Mouse (Mus musculus) neutrophil, adult 5-6 weeks (primary cell): ENCODE measurements around the gene Rsg1. TPM values are rescaled to one million over a fixed set of nuclear protein-coding genes. Genes with fewer than 3 reads are reported as not detected.

Experiments used
- ATAC-seq: fragments of 151-379, 151-347 bp; 2 replicates; pipeline ENCODE4 v1.8.0; 2017; ENCODE audit warnings: mild to moderate bottlenecking, moderate TSS enrichment; ENCODE audit not compliant: insufficient number of reproducible peaks, poor library complexity, low FRiP score, severe bottlenecking; ENCODE audit errors: extremely low read depth
- total RNA-seq: library from RNA; stranded (forward); fragments of 200-1000 nt; gene quantifications from 2 replicates; pipeline ENCODE4 v1.2.3, GENCODE M21; 2017

Rsg1 gene
- total RNA-seq, 1 experiment from 2014 or later = 0.70 TPM

DNA sequence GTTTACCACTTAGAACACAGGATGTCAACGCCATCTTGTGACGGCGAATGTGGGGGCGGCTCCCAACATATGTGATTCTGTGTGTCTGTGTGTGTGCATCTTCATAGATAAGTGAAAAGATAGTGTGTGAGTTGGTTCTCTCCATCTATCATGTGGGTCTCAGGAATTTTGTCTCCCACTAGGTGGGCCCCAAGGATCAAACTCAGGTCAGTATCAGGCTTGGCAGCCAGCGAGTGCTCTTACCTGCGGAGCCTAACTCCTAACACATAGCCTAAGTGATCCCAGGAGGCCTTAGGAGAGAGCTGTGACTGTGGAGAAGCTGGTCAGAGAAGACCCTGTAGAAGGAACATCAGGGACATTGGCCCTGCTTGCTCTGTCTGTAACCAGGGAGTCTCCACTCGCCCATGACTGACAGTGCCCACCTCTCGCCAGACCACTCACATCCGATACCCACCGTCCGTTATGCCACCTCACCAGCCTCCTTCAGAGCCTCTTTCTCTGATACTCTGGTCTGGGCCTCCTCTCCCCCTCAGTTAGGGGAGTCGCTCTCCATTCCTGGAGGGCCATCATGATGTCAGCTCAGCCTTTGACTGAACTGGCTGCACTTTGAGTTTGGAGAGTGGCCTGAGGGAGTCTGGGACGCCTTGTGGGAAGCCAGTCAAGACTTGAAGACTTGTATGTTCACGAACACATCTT, 3.1 kb upstream of the Rsg1 start:
- ATAC-seq = peak; percentile 45

DNA sequence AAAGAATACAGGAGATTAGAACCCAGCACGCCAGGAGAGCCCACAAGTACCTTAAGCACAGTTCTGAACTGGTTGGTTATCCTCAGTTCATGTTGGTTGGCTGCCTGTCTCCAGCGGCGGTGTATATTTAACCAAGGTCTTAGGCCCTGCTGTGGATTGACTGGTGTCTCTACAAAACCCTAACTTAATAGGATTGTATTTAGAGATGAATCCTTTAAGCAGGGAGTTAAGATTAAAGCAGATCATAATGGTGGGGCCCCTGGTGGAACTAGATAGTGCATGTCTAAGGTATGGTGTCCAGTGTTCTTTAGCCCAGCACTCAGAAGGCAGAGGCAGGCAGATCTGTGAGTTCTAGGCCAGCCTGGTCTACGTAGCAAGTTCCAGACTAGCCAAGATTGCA, 2.1 kb upstream of the Rsg1 start:
- ATAC-seq = no peak

DNA sequence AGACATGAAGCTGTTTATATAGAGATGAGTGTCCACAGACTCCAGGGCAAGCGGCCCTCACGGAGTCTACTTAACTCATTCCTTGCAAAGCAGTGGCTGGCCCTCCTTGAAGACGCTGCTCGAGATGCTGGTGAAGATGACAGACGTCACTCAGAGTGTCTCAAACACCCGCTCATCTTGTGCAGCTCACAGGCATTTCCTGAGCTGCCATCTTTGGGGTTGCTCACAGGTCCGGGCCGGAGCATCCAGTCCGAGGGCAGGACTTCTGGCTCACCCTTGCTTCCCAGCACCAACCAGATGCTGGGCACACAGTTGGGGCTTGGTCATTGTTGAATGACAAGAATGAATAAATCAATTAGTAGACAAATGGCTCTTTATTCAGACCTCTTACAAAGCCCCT, 864 bp upstream of the Rsg1 start:
- no peak for ATAC-seq

DNA sequence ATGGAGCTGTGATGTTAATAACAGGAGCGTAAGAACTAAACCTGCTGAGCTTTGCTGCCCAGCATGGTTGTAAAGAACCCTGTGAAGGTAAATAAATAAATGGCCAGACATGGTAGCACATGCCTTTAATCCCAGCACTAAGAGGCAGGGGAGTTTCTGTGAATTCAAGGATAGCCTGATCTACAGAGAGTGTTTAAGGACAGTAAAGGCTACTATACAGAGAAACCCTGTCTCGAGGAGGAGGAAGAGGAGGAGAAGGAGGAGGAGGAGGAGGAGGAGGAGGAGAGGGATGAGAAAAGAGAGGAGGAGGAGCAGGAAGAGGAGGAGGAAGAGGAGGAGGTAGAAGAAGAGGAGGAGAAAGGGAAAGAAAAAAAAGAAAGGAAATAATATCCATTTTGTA, 414 bp upstream of the Rsg1 start:
- ATAC-seq = no peak

DNA sequence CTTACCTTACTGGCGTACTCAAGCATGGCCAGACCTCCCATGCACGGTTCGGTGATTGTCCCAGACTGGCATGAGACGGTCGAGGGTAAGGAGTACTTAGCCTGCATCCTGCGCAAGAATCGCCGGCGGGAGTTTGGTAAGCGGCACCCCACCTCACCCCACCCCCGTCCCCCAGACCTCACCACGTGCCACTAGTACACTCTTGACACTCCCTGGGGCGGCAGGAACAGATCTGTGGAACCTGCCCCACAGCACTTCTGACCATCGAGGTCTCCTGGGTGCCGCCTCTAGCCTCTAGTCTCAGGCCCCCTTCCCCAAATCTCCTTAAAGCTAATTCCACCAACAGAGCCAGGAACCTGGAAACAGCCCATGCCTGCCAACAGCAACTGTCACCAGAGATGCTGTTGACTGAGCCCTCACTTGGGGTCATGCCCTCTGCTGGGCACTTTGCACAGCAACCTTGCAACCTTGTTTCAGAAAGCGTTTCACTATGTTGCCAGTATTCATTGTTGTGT, 638 bp downstream of the Rsg1 start:
- peak; percentile 61 for ATAC-seq

DNA sequence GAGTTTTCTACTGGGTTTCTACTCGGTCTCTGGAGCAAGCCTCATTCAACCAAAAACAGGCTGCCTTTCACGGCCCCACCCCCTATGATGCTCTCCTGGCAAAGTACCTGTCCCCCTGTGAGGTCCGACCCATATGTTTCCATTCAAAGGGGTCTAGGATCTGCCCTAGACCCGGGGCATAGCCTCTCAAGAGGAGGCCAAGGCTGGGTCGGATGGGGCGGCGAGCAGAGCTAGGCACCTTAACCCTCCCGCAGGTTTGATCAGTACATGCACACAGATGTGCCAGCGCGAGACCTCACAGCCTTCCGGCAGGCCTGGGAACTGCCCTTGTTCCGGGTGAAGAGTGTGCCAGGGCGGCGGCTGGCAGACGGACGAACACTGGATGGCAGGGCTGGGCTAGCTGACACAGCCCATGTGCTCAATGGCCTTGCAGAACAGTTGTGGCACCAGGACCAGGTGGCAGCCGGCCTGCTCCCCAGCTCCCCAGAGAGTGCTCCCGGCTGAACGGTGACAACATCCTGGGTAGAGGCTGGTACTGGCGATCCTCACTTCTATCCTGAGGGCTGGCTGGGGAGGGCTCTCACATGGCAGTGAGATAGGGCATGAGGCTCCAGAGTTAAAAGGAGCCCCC, 5.9 kb downstream of the Rsg1 start:
- no peak for ATAC-seq

DNA sequence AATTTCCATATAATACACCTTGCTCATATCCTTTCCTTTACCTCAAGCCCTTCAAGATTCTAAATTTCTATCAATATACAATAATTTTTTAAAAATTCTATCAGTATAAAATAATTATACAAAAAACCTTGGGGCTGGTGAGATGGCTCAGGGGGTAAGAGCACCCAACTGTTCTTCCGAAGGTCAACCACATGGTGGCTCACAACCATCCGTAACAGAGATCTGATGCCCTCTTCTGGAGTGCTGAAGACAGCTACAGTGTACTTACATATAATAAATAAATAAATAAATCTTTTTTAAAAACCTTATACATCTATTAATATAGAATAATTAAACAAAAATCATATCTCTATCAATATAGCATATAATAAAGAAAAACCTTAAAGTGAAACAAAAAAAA, 8.1 kb downstream of the Rsg1 start:
- ATAC-seq = no peak

DNA sequence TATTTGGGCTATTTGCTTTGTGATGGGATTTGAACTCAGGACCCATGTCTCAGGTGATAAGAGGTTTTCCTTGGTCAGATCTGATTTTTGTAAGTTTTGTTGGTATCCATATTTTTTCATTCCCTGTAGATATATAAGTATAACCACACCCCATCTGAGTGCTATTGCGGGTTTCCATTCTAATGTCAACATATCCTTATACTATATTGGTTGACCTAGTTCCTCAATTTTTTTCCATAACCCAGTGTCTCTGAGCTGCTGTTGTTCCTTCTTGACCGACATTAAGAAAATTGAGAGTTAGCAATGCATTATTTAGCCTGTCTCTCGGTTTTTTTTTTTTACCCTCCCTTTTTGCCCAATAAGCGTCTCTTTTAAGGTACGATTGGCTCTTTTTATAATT, 9.0 kb downstream of the Rsg1 start:
- ATAC-seq = no peak

DNA sequence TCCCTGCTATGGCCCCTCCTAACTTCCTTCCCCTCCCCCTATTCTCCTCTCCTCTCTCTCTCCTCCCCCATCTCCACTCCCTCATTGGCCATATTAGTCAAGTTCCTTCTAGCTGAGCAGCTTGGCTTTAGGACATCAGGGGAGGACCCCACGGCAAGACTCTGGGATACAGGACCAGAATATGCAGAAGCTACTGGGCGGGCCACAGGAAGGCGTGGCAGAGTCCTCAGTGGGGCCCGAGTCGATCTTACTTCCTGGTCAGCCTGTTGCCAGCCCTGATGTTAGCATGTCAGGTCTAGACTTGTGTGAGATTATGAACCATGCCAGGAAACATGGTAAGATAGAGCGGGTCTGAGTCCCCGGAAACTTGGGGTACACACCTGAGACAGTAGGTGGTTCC, 14.9 kb downstream of the Rsg1 start:
- ATAC-seq = no peak

DNA sequence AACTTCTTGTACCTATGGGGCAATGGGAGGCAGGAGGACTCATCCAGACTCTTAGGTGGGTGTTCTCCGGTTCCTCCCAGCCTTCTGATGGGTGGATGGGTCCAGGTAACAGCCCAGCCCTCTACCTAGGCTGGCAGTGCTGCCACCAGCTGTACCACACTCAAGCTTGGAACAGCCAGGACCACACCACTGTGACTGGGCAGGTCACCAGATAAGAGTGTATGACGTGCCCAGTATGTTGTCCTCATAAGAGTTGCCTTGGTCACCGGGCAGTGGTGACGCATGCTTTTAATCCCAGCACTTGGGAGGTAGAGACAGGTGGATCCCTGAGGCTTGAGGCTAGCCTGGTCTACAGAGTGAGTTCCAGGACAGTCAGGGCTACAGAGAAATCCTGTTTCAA, 19.4 kb downstream of the Rsg1 start:
- no peak for ATAC-seq

DNA sequence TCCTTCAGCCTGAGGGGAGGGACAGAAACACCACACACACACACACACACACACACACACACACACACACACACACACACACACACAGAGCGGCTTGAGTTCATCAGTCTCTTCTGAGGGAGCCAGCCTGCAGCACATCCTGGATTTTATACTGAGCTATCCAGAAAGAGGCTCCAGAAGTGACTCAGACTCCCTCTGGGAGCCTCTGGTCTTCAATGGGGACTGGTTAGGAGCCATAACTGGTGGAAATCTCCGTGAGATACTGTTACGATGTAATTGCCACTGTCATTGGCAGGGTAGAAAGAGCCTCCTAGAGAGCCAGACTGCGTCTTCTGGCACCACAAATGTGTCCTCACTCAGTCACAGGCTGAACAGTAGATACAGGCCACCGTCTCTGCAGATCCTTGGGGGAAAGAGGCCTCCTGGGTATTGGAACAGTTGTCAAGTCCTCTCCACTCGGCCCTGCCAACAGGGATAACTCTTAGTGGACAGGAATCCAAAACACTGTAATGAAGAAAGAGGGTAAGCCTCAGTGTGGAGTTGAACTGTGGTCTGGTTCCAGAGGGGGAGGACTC, 21.9 kb downstream of the Rsg1 start:
- ATAC-seq = no peak

DNA sequence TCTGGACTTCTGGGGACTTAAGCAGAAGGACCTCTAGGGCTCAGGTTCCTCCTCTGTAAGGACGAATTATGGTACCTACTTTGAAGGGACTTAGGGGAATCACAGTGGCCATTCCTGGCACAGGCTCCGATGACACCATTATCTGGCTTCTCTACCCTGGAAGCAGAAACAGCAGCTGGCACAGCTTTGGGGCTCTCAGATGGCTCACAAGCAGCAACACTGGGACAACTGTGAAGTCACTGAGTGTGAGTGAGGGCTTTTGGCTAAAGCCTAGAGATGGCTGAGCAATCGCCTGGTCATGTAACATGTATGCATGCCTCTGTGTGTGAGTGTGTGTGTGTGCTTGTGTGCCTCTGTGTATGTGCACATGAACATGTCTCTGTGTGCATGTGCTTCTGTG, 23.1 kb downstream of the Rsg1 start:
- no peak for ATAC-seq

DNA sequence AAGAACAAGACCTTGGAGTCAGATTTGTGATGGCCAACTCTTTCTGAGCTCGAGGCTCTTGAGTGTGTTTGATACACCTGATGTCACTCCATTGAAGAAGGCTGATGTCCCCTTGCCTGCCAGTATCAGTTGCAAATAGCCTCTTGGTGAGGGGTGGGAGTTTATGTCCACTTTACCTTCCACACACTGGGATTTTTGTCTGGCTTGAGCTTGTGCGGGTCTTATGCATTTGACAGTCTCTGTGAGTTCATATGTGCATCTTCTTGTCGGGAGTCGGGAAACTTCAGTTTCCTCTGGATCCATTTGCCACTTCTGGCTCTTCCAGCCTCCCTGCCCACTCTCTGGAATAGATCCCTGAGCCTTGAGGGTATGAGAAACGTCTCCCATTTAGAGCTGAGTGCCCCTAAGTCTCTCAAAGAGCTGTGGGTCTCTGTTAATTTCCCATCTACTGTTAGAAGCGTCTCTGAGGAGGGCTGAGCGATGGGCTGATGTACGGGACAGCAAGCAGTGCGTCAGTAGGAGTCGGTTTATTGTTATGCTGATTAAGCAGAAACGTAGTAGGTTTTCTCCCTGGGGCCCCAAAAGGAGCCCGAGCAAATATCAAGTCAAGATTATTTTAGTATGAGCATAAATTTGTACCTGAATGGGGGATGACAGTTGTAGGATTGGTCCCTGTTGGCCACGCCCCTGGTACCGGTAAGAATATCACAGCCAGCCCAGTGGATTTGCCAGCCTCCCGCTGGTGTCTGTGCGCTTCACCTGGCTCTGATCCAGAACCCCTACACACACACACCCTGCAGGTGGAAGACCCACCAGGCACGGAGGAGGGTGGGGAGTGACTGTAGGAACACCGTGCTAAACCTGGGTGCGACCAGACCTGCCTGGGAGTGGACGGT, 25.0 kb downstream of the Rsg1 start:
- no peak for ATAC-seq

DNA sequence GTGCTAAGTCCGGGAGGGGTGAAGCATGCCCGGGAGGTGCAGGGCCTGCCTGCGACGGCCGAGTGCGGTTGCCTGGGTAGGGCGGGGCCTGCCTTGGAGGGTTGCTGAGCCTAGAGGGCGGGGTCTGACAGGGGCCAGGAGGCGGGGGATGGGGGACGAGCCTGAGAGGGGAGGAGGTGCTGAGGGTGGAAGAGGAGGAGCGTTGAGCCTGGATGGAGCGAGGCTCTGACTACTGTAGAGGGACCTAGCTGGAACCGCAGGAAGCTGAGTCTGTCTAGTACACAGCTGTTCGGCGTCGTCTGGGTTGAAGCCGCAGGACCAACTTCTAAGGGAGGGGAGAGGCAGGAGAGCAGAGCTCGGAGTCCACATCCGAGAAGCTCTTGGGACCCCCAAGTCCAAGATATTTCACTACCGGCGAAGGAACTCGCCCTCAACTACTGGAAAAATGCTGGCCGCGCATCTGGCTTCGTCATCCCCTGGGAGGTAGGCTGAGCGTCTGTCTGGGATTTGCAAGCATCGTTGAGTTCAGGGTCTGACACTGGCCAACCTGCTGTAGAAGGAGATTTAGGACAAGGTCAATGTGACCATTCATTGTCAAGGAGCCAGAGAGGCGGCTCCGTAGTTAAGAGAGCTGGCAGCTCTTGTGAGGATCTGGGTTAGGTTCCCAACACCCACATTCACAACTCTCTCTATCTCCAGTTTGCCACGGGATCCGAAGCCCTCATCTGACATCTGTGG, 25.8 kb downstream of the Rsg1 start, which contains the start of gene Arhgef19:
Arhgef19 (plus strand) TSS at position 112 of the 738 bp plus-strand sequence.
- ATAC-seq = peak; percentile 80

DNA sequence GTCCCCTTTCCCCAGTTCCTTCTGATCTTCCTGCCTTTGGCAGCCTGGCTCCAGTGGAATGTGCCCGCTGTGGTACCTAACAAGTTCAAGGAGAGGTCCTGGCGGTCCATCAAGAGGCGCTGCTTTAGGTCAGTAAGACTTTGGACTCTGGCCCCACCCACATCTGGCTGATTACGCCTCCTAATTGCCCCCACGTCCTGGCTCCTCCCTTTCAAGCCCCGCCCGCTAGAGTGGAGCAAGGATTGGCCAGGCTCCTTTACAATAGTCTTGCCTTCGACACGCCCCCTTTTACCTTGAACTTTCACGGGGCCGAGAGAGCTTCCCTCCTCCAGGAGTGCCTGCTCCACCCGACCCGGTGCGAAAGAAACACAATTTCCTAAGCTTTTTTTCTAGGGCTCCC, 26.9 kb downstream of the Rsg1 start:
- ATAC-seq = no peak

DNA sequence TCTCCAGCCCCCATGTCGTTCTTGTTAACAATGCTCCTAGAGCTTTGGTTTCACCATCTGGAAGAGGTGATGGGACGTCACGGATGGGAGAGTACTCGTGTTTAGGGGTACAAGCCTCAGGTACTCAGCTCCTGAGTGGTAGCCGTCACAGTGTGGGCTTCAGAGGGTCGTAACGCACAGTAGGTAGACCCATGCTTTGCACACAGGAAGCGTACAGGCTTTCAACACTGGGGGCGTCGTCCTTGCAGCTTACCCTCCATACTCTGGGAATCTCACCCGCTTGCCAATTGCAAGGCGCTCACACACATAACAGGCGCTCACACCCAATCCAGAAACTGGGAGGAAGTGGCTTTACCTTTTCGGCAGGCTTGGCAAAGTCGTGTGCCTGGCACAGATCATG, 28.1 kb downstream of the Rsg1 start:
- ATAC-seq = no peak

DNA sequence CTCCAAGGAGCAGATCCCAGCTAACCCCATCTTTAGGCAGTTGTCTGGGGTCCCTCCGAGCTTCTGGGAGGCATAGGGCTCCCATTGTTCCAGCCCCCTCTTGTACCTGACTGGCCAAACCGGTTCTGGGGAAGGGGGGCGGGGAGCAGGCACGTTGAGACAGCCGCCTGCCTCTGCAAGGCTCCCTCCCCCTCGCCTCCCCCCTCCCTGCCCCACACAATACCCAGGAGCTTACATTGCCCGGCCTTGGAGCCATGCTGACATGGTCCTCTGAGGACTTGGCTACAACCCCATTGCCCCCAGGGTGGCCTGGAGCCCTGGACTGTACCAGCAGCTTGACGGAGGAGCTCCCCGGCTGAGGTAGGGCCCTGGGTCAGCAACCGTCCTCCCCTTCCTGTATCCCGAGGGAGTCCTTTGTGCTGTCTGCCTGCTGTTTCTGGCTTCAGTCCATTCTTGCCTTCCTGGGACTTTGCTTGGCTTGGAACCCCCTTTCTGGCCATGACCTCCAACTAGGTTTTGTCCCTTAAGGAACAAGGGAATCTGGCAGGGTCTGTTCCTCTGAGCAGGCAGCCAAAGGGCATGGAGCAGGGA, 29.0 kb downstream of the Rsg1 start:
- no peak for ATAC-seq

DNA sequence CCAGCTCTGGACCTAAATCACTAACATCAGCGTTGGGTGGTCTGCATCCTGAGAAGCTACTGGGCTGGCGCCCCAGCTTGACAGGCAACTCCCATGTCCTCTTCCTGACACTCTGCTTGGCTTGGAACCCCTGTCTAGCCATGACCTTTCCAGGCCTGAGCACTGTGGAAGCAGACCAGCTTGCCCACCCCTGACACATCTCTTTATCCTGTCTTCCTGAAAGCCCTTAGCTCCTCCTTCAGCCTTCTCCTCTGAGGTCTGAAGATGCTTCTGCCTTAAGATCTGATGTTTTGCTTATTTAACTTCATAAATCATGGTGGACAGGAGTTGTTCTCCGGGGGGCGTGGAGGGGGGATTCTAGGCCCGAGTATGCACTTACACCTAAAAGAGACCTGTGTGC, 29.9 kb downstream of the Rsg1 start:
- ATAC-seq = no peak
